In genomic region chr3:148986894-148987590, GRCm38 (mm10) we compare ENCODE assay signal across 7 mouse cellular contexts. TPM values are rescaled to one million over a fixed set of nuclear protein-coding genes. Genes with fewer than 3 reads are reported as not detected.
DNase-seq lines count a peak whose midpoint lies in the region; ATAC-seq and TF ChIP-seq lines count a peak whose summit lies in the region.

No protein-coding gene starts in this region.

- peak overlapping the region; percentile 96 for H3K9ac ChIP-seq in limb, embryonic 15.5 days
- H3K9ac ChIP-seq in neural tube, embryonic 12.5 days = peak overlapping the region; percentile 97

- H3K27me3 ChIP-seq in testis, adult 2 months (ENCODE audit: control insufficient read depth, insufficient read depth, low read length) = no peaks in the 10 kb centered on the region
- H3K27me3 ChIP-seq in hindbrain, embryonic 10.5 days (ENCODE audit: insufficient read depth, poor library complexity, severe bottlenecking) = no peaks in the 10 kb centered on the region
- H3K27me3 ChIP-seq in limb, embryonic 15.5 days = no peaks in the 10 kb centered on the region
- H3K27me3 ChIP-seq in neural tube, embryonic 12.5 days (replicated peaks) = no peaks in the 10 kb centered on the region

- peaks cover 33% of the 10 kb centered on the region for H3K4me1 ChIP-seq in testis, adult 2 months (ENCODE audit: control insufficient read depth, insufficient read depth, low read length)
- peaks cover 57% of the 10 kb centered on the region for H3K4me1 ChIP-seq in hindbrain, embryonic 10.5 days (replicated peaks)
- peaks cover 21% of the 10 kb centered on the region for H3K4me1 ChIP-seq in limb, embryonic 15.5 days
- peaks cover 21% of the 10 kb centered on the region for H3K4me1 ChIP-seq in neural tube, embryonic 12.5 days

- TF ChIP-seq CTCF in testis, adult 2 months (IDR thresholded peaks at IDR 0.05; ENCODE audit: control insufficient read depth, insufficient read depth, insufficient replicate concordance, low read depth, low read length) = no peak

- peak overlapping the region; percentile 78 for H3K4me2 ChIP-seq in limb, embryonic 15.5 days
- peak overlapping the region; percentile 76 for H3K4me2 ChIP-seq in neural tube, embryonic 12.5 days (replicated peaks)

- H3K36me3 ChIP-seq in testis, adult 2 months (ENCODE audit: control insufficient read depth, insufficient read depth, low read length) = no peaks in the 10 kb centered on the region
- H3K36me3 ChIP-seq in hindbrain, embryonic 10.5 days = no peaks in the 10 kb centered on the region
- H3K36me3 ChIP-seq in limb, embryonic 15.5 days = no peaks in the 10 kb centered on the region
- H3K36me3 ChIP-seq in neural tube, embryonic 12.5 days = no peaks in the 10 kb centered on the region

- ATAC-seq in limb, embryonic 15.5 days (ENCODE audit: insufficient number of reproducible peaks, low FRiP score, low TSS enrichment, low read depth) = no peak
- ATAC-seq in neural tube, embryonic 12.5 days (ENCODE audit: low FRiP score, low read depth) = peak; percentile 15; the same call in 1 of the 2 replicates

- H3K9me3 ChIP-seq in hindbrain, embryonic 10.5 days = no peaks in the 10 kb centered on the region
- H3K9me3 ChIP-seq in limb, embryonic 15.5 days = no peaks in the 10 kb centered on the region
- H3K9me3 ChIP-seq in neural tube, embryonic 12.5 days = no peaks in the 10 kb centered on the region

- WGBS in hindbrain, embryonic 10.5 days = under 1% methylated on average over 27 of the region's 27 CpGs
- WGBS in limb, embryonic 15.5 days = under 1% methylated on average over 27 of the region's 27 CpGs
- WGBS in neural tube, embryonic 12.5 days = under 1% methylated on average over 27 of the region's 27 CpGs

- peak overlapping the region; percentile 84 for H3K4me3 ChIP-seq in testis, adult 2 months (ENCODE audit: control insufficient read depth, low read depth, low read length)
- H3K4me3 ChIP-seq in hindbrain, embryonic 10.5 days = peak overlapping the region; percentile 97
- H3K4me3 ChIP-seq in limb, embryonic 15.5 days = peak overlapping the region; percentile 96
- peak overlapping the region; percentile 90 for H3K4me3 ChIP-seq in neural tube, embryonic 12.5 days

- H3K27ac ChIP-seq in testis, adult 2 months (ENCODE audit: control insufficient read depth, insufficient read depth, low read depth, low read length) = no peak overlapping the region
- peak overlapping the region; percentile 99 for H3K27ac ChIP-seq in hindbrain, embryonic 10.5 days
- peak overlapping the region; percentile 100 for H3K27ac ChIP-seq in limb, embryonic 15.5 days
- peak overlapping the region; percentile 99 for H3K27ac ChIP-seq in neural tube, embryonic 12.5 days

- TF ChIP-seq POLR2A in testis, adult 2 months (IDR thresholded peaks at IDR 0.05; ENCODE audit: control insufficient read depth, low read depth, low read length) = no peak

- DNase-seq in testis, postnatal 14 days (ENCODE audit: low spot score) = no peak
- DNase-seq in embryo, embryonic 10 days (ENCODE audit: low spot score) = peak; percentile 73
- DNase-seq in hindbrain, embryonic 10.5 days (ENCODE audit: low spot score) = peak; percentile 47
- DNase-seq in thymus, postnatal 0 days (ENCODE audit: low spot score) = no peak

RNA-seq across cellular contexts. Expression of gene Adgrl2, which starts 3.3 kb away (rescaled TPM):
- 12.9 and 13.2 TPM in 2 replicates for polyA plus RNA-seq in testis, adult 2 months (2012; rRNA removed)
- 64.4 and 64.6 TPM in 2 replicates for polyA plus RNA-seq in hindbrain, embryonic 10.5 days (2016; fragmentation: Nextera tagmentation; extraction: Ambion mirVana)
- polyA plus RNA-seq in limb, embryonic 15.5 days (2015; fragmentation: Nextera tagmentation; extraction: Ambion mirVana) = 69.0 and 84.6 TPM in 2 replicates
- polyA plus RNA-seq in neural tube, embryonic 12.5 days (2016; fragmentation: Nextera tagmentation; extraction: Ambion mirVana) = 100 and 102 TPM in 2 replicates
- 8.3 and 8.6 TPM in 2 replicates for polyA plus RNA-seq in thymus, postnatal 0 days (2015; fragmentation: Nextera tagmentation; extraction: Ambion mirVana)

Comparison
In these comparisons a context has a peak if more than half of its experiments do, and no peak if none do; other contexts are left out.
1. DNase-seq: peak in embryo, embryonic 10 days (single experiment) and hindbrain, embryonic 10.5 days (single experiment); none in testis, postnatal 14 days (single experiment) and thymus, postnatal 0 days (single experiment).
2. Peak in every context shown above with its lines, with median percentiles within 50 percentile points of each other: H3K4me3 ChIP-seq.